11 mouse cellular contexts compared by ENCODE assay signal in the genomic region with DNA sequence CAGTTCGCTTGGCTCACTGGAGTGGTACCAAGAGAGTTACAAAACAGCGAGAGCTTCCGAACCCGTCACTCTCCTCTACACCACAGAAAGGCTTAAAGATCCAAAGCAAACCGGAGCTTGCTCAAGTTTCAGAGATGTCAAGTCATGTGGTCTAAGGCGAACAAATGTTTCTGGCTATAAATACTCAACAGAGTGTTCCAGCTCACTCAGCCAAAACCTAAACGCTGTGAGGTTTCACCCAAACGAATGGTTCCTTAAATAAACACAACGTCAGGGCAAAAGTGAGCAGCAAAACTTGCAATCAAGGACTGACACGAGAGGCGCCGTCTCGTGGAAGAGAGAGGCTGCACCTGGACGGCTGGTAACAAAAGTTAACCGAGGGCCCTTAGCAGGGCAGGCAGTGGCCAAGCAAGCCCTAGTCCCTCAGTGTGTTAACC.
DNase-seq lines count a peak whose midpoint lies in the region; ATAC-seq lines count a peak whose summit lies in the region.
"Had no signal": no experiment of that assay in that cellular context is flagged by ENCODE, and none has a peak within 500 bp of the region (broad histone marks: within the 10 kb centered on the region; RNA-seq: fewer than 3 reads in every experiment).

No protein-coding gene starts in this region.

- WGBS in hindbrain, embryonic 16.5 days = 83% methylated on average over 15 of the region's 15 CpGs
- WGBS in forebrain, embryonic 14.5 days = 90% methylated on average over 15 of the region's 15 CpGs

- no peaks in the 10 kb centered on the region for H3K36me3 ChIP-seq in hindbrain, embryonic 16.5 days (ENCODE audit: control insufficient read depth, insufficient read depth, low read length)
- H3K36me3 ChIP-seq in forebrain, embryonic 14.5 days (ENCODE audit: control insufficient read depth, insufficient read depth, low read length) = no peaks in the 10 kb centered on the region
- H3K36me3 ChIP-seq: hindbrain, embryonic 13.5 days; limb, embryonic 12.5 days had no signal

- no peaks in the 10 kb centered on the region for H3K4me1 ChIP-seq in hindbrain, embryonic 16.5 days (ENCODE audit: control insufficient read depth, insufficient read depth, low read depth, low read length)
- no peaks in the 10 kb centered on the region for H3K4me1 ChIP-seq in forebrain, embryonic 14.5 days (ENCODE audit: control insufficient read depth, insufficient read depth, low read length)
- H3K4me1 ChIP-seq: hindbrain, embryonic 13.5 days; limb, embryonic 12.5 days had no signal

- H3K4me3 ChIP-seq in hindbrain, embryonic 16.5 days (ENCODE audit: low read length) = no peak overlapping the region
- H3K4me3 ChIP-seq in forebrain, embryonic 14.5 days (ENCODE audit: low read depth, low read length) = no peak overlapping the region
- H3K4me3 ChIP-seq: hindbrain, embryonic 13.5 days; limb, embryonic 12.5 days had no signal

- H3K9ac ChIP-seq in hindbrain, embryonic 16.5 days (ENCODE audit: low read depth, low read length) = no peak overlapping the region
- H3K9ac ChIP-seq in forebrain, embryonic 14.5 days (ENCODE audit: low read length) = no peak overlapping the region
- H3K9ac ChIP-seq: hindbrain, embryonic 13.5 days; limb, embryonic 12.5 days had no signal

- no peak overlapping the region for H3K27ac ChIP-seq in hindbrain, embryonic 16.5 days (ENCODE audit: low read depth, low read length)
- H3K27ac ChIP-seq in forebrain, embryonic 14.5 days (ENCODE audit: low read depth, low read length) = no peak overlapping the region
- H3K27ac ChIP-seq: hindbrain, embryonic 13.5 days; limb, embryonic 12.5 days had no signal

- peak; percentile 27; the same call in 1 of the 2 replicates for ATAC-seq in monocyte, adult 5-6 weeks (replicated peaks; ENCODE audit: insufficient number of reproducible peaks, low FRiP score, low TSS enrichment, poor library complexity, severe bottlenecking)
- ATAC-seq in hindbrain, embryonic 16.5 days = no peak
- ATAC-seq in forebrain, embryonic 14.5 days = no peak

- H3K27me3 ChIP-seq in hindbrain, embryonic 16.5 days (replicated peaks; ENCODE audit: control insufficient read depth, insufficient read depth, low read length) = no peaks in the 10 kb centered on the region
- H3K27me3 ChIP-seq in forebrain, embryonic 14.5 days (replicated peaks; ENCODE audit: control insufficient read depth, insufficient read depth, low read length) = no peaks in the 10 kb centered on the region
- H3K27me3 ChIP-seq: hindbrain, embryonic 13.5 days; limb, embryonic 12.5 days had no signal

- H3K9me3 ChIP-seq in hindbrain, embryonic 16.5 days (ENCODE audit: control insufficient read depth, low read length) = peaks cover 3% of the 10 kb centered on the region; the same call in 1 of the 2 replicates
- no peaks in the 10 kb centered on the region for H3K9me3 ChIP-seq in forebrain, embryonic 14.5 days (replicated peaks; ENCODE audit: control insufficient read depth, low read length)
- H3K9me3 ChIP-seq: hindbrain, embryonic 13.5 days; limb, embryonic 12.5 days had no signal

- peak; percentile 13 for DNase-seq in frontal cortex, postnatal 36 days (ENCODE audit: low spot score in 2 of 2)
- no peak for DNase-seq in frontal cortex, postnatal 14 days (ENCODE audit: low spot score in 2 of 2)
- peak; percentile 16 to 22 for DNase-seq in thymus, adult 18-20 months
- no peak for DNase-seq in thymus, postnatal 10 days (ENCODE audit: low spot score in 2 of 2)
- DNase-seq in gastrocnemius, postnatal 10 days = no peak
- no peak for DNase-seq in forebrain, embryonic 14.5 days (ENCODE audit: low spot score)
- DNase-seq: cerebellum, adult 9-10 months had no signal

- H3K4me2 ChIP-seq in hindbrain, embryonic 16.5 days (ENCODE audit: low read length) = no peak overlapping the region
- no peak overlapping the region for H3K4me2 ChIP-seq in forebrain, embryonic 14.5 days (ENCODE audit: low read length)
- H3K4me2 ChIP-seq: hindbrain, embryonic 13.5 days; limb, embryonic 12.5 days had no signal

Comparison
In these comparisons a context has a peak if more than half of its experiments do, and no peak if none do; other contexts are left out.
1. DNase-seq: peak in frontal cortex, postnatal 36 days (2 of 2) and thymus, adult 18-20 months (2 of 2); none in frontal cortex, postnatal 14 days (0 of 2), thymus, postnatal 10 days (0 of 2), gastrocnemius, postnatal 10 days (single experiment) and forebrain, embryonic 14.5 days (single experiment).